Mouse (Mus musculus) adrenal gland, postnatal 14 days (tissue): ENCODE results near the gene Tecpr1. TPM values are rescaled to one million over a fixed set of nuclear protein-coding genes. Genes with fewer than 3 reads are reported as not detected.

Experiments used
- DNase-seq: peaks from one replicate; pipeline ENCODE4 v3.0.0; 2021; ENCODE audit warnings: mixed read lengths
- total RNA-seq: library from RNA; stranded (reverse); gene quantifications from 2 replicates; pipeline ENCODE4 v1.2.3, GENCODE M21; 2021

Tecpr1 gene
- total RNA-seq, 1 experiment from 2014 or later: 79.1 TPM

- DNase-seq: peak; percentile 58
These were observed 15.9 kb downstream of the Tecpr1 start for GRCm38 (mm10) chr5:144207478-144207877.

GRCm38 (mm10) chr5:144206069-144206468 lies 17.3 kb downstream of the Tecpr1 start:
- DNase-seq: no peak

DNA sequence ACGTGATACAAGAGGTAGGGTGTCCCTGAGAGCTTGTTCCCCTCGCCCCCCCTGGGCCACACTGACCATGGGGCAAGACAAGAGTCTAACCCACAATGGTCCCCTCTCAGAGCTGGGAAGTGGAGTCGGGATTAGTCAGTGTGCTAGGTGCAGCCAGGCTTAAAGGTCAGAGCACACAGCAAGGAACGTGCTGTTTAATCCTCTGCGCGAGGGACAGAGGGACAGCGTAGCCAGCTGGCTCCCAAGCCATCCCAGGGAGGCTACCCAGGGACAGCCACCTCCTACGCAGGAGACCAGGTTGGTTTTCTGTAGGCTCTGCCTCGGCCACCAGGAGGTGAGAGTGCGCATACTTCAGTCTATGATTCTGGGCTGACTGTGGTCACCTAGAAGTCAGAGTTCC lies 18.5 kb downstream of the Tecpr1 start:
- no peak for DNase-seq

DNA sequence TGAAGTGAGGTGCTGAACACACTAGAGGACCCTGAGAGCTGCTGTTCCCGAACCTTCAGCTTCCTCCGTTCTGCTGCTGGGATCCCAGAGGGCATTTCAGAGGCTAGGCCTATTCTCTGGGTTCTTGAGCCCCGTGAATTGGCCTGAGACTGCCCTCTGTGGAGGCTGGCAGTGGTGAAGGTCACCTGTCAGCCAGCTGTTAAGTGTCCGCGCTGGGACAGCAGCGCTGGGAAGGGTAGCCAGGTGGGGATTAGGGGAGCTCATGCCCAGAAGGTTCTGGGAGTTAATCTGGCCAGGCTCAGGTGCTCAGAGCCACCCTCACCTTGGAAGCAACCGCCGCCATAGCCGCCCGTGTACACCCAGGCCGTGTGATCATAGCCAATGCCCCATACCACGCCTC lies 19.1 kb downstream of the Tecpr1 start:
- no peak for DNase-seq

DNA sequence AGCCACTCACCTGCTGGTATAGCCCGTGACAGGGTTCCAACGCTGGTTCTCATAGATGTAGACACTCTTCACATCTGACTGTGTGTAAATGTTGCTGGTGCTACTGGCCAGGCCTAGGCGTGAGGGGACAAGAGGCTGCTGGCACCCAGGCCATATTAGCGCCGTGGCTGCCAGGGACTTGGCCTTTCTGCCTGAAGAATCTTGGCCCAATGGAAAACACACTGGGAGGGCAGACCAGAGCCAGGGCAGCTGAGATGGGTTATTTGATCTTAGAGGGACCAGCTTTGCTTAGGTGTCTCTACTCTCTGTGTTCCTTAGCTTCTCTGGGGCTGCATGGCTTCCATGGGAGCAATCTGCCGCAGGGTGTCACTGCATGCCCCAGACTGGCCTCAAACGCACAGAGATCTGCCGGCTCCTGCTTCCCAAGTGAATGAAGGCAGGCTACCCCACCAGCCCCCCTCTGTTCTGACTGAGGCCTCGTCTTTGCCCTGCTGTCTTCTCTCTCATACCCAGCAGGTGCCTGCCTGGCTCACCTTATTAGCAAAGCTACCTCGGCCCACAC lies 19.9 kb downstream of the Tecpr1 start:
- no peak for DNase-seq

DNA sequence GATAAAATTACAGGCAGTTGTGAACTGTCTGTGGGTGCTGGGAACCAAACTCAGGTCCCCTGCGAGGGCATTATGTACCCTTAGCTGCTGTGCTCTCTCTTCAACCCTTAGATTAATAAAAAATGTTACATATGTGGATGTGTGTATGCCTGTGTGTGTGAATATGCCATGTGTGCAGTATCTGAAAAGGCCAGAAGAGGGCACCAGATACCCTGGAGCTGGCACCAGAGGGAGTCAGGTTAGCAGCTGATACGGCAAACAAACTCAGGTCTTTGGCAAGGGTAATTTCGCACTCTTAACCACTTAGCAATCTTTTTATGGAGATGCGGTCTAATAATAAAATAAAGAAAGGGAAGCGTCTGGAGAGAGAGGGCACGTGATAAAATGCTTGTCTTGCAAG lies 21.0 kb downstream of the Tecpr1 start:
- DNase-seq: no peak

- DNase-seq: no peak
These were observed 22.8 kb downstream of the Tecpr1 start for GRCm38 (mm10) chr5:144200616-144201015.

DNA sequence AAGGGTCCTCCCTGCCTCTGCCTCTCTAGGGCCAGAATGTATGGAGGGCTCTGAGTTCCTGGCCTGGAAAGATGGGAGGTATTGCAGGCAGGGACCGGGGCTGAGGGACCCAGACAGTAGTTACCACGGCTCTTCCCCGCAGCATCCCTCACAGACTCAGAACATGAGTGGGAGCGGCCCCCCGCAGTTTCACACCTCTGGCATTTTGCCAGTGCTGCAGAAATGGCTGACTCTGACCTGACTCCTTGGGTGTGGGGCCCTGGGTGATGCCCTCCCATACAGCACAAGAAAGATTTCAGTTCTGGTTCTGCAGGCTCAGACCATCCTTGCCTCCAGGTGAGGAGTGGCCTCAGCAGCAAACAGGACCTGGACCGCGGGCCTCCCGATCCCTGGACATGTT lies 27.8 kb downstream of the Tecpr1 start:
- no peak for DNase-seq

DNA sequence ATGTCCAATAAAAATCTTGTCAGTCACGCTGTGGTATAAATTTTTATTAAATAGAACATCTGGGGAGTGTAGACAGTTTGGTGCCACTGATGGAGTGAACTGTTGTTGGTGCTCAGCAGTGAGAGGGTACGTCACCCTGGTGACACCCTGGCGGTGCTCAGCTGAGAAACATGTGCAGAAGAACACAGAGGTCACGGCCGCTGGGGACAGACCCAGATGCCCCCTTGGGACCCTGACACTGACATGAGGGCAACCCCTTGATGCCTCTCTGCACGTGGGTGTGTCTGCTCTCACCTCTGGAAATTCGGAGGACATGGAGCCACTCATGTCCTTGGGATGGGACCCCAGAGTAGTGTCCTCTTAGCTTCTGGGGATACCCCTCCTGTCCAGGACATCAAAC lies 29.0 kb downstream of the Tecpr1 start:
- DNase-seq: no peak

DNA sequence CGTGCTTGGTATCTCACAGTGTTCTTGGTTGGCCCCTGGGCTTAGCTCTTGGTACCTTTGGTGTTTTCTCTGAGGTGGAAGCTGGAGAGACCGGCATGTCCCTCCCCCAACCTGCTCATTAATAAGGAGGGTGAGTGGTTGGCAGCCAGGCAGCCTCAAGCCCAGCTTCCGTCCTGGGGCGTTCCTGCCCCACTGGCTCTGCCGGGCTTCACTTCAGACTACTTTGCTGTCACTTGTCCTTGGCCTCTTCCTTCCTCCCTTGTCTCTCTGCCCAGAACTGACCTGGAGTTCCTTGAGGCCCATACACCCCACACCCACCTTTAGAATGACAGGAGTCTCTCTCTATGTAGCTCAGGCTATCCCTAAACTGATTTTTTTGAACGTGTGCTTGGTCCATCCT lies 30.7 kb downstream of the Tecpr1 start:
- DNase-seq: peak; percentile 36

DNA sequence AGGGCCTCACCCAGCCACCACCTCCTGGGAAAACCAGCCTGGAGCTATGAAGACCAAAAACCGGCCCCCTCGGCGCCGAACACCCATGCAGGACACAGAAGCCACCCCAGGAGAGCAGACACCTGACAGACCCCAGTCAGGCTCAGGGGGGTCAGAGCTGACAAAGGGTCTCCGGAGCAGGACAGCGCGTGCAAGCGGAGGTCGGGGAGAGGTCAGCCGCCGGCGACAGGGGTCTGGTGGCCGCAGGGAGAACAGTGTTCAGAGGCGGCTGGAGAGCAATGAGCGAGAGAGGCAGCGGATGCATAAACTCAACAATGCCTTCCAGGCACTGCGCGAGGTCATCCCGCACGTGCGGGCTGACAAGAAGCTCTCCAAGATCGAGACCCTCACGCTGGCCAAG lies 32.4 kb downstream of the Tecpr1 start:
- no peak for DNase-seq

DNA sequence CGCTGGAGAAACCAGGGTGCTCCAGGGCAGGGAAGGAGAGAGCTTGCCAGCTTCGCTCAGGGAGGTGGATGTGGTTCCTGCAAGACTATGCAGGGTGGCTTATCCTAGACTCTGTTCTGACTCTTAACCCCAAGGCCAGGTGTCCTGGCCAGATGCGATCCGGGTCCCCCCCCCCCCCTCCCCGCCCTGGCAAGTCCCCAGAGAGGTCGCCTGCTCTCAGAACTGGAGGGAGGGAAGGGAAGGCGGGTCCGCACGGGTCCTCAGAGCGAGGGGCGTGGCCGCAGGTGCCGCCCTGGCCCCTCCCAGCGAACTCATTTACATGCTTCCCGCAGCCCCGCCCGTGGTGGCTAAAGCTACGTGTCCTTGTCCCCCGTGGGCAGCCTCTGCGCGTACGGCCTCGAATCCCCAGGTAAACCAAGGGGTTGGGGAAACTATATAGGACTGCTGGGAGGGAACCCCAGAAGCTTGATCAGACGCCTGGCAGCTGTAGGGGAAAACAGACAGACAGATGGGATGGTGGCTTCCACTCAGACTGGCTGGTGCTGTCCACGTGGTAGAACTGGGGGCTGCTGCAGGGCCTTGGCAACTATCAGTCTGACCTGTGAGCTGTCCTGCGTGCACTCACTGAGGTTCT lies 33.3 kb downstream of the Tecpr1 start, which contains the start of gene Bhlha15:
Bhlha15 (plus strand) TSS at position 337 of the 634 bp plus-strand sequence.
- peak; percentile 80 for DNase-seq

DNA sequence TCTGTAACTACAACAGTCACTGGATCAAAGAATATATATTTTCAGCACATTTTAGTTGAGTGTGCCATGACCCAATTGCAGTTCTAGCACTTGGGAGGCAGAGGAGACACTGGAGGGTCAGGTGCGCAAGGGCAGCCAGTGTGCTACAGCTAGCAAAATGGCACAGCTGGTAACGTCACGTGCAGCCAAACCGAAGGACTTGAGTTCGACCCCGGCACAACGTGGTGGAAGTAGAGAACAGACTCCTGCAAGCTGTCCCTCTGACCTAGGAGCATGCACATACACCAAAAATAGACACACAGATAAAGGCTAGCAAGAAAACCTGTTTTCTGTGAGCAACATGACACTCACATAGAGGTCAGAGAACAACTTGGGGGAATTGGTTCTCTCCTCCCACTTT lies 34.1 kb downstream of the Tecpr1 start:
- DNase-seq: no peak

GRCm38 (mm10) chr5:144188422-144188821 lies 35.0 kb downstream of the Tecpr1 start:
- no peak for DNase-seq

- DNase-seq: no peak
These were observed 38.9 kb downstream of the Tecpr1 start for GRCm38 (mm10) chr5:144184350-144185045.

- DNase-seq: no peak
These were observed 39.6 kb downstream of the Tecpr1 start for GRCm38 (mm10) chr5:144183647-144184335.

GRCm38 (mm10) chr5:144183248-144183559 lies 40.2 kb downstream of the Tecpr1 start:
- DNase-seq: no peak

- DNase-seq: no peak
These were observed 40.7 kb downstream of the Tecpr1 start for GRCm38 (mm10) chr5:144182542-144183247.

- DNase-seq: no peak
These were observed 42.2 kb downstream of the Tecpr1 start for GRCm38 (mm10) chr5:144181249-144181648.

GRCm38 (mm10) chr5:144178216-144178615 lies 45.2 kb downstream of the Tecpr1 start:
- peak; percentile 41 for DNase-seq

- no peak for DNase-seq
These were observed 49.8 kb downstream of the Tecpr1 start for GRCm38 (mm10) chr5:144173648-144174047.

GRCm38 (mm10) chr5:144169275-144169975 lies 54.0 kb downstream of the Tecpr1 start:
- DNase-seq: no peak
